Mouse (Mus musculus) midbrain, embryonic 13.5 days (tissue): ENCODE measurements around the gene Plcz1. TPM values are rescaled to one million over a fixed set of nuclear protein-coding genes. Genes with fewer than 3 reads are reported as not detected.

Source experiments
- ATAC-seq: fragments of 200-750 bp; cut with Nextera tagmentation; 2 replicates; pipeline ENCODE4 v1.8.0; 2017; ENCODE audit warnings: mild to moderate bottlenecking, moderate TSS enrichment, moderate library complexity
- H3K27ac ChIP-seq: fragments of 300-500 bp; sonication (generic); 2 replicates; pipeline ENCODE4 v1.5.1; 2015; ENCODE audit warnings: inconsistent platforms, mild to moderate bottlenecking, moderate library complexity
- H3K27me3 ChIP-seq: fragments of 300-500 bp; sonication (generic); 2 replicates; pipeline ENCODE4 v1.6.1; 2015; ENCODE audit warnings: mild to moderate bottlenecking, inconsistent platforms
- H3K36me3 ChIP-seq: fragments of 300-500 bp; sonication (generic); 2 replicates; pipeline ENCODE4 v1.6.1; 2015; ENCODE audit warnings: mild to moderate bottlenecking, inconsistent platforms
- H3K4me1 ChIP-seq: fragments of 300-500 bp; sonication (generic); replicated peaks from 2 replicates; pipeline ENCODE4 v1.6.1; 2015; ENCODE audit warnings: inconsistent platforms
- H3K4me2 ChIP-seq: fragments of 300-500 bp; sonication (generic); replicated peaks from 2 replicates; pipeline ENCODE4 v1.6.1; 2015; ENCODE audit warnings: moderate library complexity, mild to moderate bottlenecking, inconsistent platforms
- H3K4me3 ChIP-seq: fragments of 300-500 bp; sonication (generic); replicated peaks from 2 replicates; pipeline ENCODE4 v1.5.1; 2015; ENCODE audit warnings: mild to moderate bottlenecking, inconsistent platforms
- H3K9ac ChIP-seq: fragments of 300-500 bp; sonication (generic); replicated peaks from 2 replicates; pipeline ENCODE4 v1.6.1; 2015; ENCODE audit warnings: mild to moderate bottlenecking, inconsistent platforms
- H3K9me3 ChIP-seq: fragments of 300-500 bp; sonication (generic); 2 replicates; pipeline ENCODE4 v1.6.1; 2016; ENCODE audit warnings: mild to moderate bottlenecking, inconsistent platforms
- WGBS: fragments of 180-500 bp; shearing (Covaris S2); methylation state at CpG from one replicate; pipeline ENCODE4 v1.1.7; 2015; 5-methylcytosine and 5-hydroxymethylcytosine counted together
- polyA plus RNA-seq: library from polyadenylated mRNA; unstranded; fragments of >200 nt; fragmentation: Nextera tagmentation; extraction: Ambion mirVana; gene quantifications from 2 replicates; pipeline ENCODE4 v1.2.1, GENCODE M21; 2015

Gene Plcz1
- polyA plus RNA-seq, 1 experiment from 2014 or later, result not detected

GRCm38 (mm10) chr6:139984069-139984468 is 57.2 kb downstream of the Plcz1 start:
- Histone ChIP-seq H3K4me2 (no peak overlapping the region), H3K4me3 (no peak overlapping the region), H3K9me3 (no peaks in the 10 kb centered on the region), H3K27ac (no peak overlapping the region), H3K9ac (no peak overlapping the region), H3K36me3 (no peaks in the 10 kb centered on the region), H3K27me3 (no peaks in the 10 kb centered on the region), H3K4me1 (0 out of 2 replicates have a peak, but pooled peaks cover 8% of the 10 kb centered on the region)
- 91% methylated on average over 3 of the region's 3 CpGs for WGBS
- no peak for ATAC-seq

- Histone ChIP-seq H3K27me3 (no peaks in the 10 kb centered on the region), H3K4me1 (no peaks in the 10 kb centered on the region), H3K27ac (no peak overlapping the region), H3K9ac (no peak overlapping the region), H3K9me3 (no peaks in the 10 kb centered on the region), H3K36me3 (no peaks in the 10 kb centered on the region), H3K4me2 (no peak overlapping the region), H3K4me3 (no peak overlapping the region)
- no peak for ATAC-seq
These were observed 60.2 kb downstream of the Plcz1 start for GRCm38 (mm10) chr6:139981061-139981460.

GRCm38 (mm10) chr6:139978114-139978513 is 63.1 kb downstream of the Plcz1 start:
- Histone ChIP-seq H3K4me3 (no peak overlapping the region), H3K27me3 (no peaks in the 10 kb centered on the region), H3K4me1 (no peaks in the 10 kb centered on the region), H3K4me2 (no peak overlapping the region), H3K9ac (no peak overlapping the region), H3K27ac (no peak overlapping the region), H3K9me3 (no peaks in the 10 kb centered on the region), H3K36me3 (no peaks in the 10 kb centered on the region)
- no peak for ATAC-seq
- 50% methylated on average over 3 of the region's 3 CpGs for WGBS

- H3K9me3 ChIP-seq, result no peaks in the 10 kb centered on the region
- H3K4me2 ChIP-seq, result no peak overlapping the region
- no peaks in the 10 kb centered on the region for H3K36me3 ChIP-seq
- 85% methylated on average over 5 of the region's 5 CpGs for WGBS
- H3K4me1 ChIP-seq, result no peaks in the 10 kb centered on the region
- no peaks in the 10 kb centered on the region for H3K27me3 ChIP-seq
- ATAC-seq, result no peak
- no peak overlapping the region for H3K4me3 ChIP-seq
- H3K9ac ChIP-seq, result no peak overlapping the region
- H3K27ac ChIP-seq, result no peak overlapping the region
These were observed 66.6 kb downstream of the Plcz1 start for GRCm38 (mm10) chr6:139974668-139975067.

GRCm38 (mm10) chr6:139971608-139972298 is 69.5 kb downstream of the Plcz1 start:
- H3K27me3 ChIP-seq, result no peaks in the 10 kb centered on the region
- H3K4me1 ChIP-seq, result peaks cover 5% of the 10 kb centered on the region
- no peak overlapping the region for H3K4me2 ChIP-seq
- no peaks in the 10 kb centered on the region for H3K36me3 ChIP-seq
- WGBS, result 89% methylated on average over 4 of the region's 4 CpGs
- no peak overlapping the region for H3K9ac ChIP-seq
- no peak overlapping the region for H3K4me3 ChIP-seq
- H3K27ac ChIP-seq, result no peak overlapping the region
- no peak for ATAC-seq
- no peaks in the 10 kb centered on the region for H3K9me3 ChIP-seq

GRCm38 (mm10) chr6:139966684-139967083 is 74.6 kb downstream of the Plcz1 start:
- Histone ChIP-seq H3K36me3 (no peaks in the 10 kb centered on the region), H3K4me1 (peaks cover 14% of the 10 kb centered on the region), H3K9me3 (no peaks in the 10 kb centered on the region), H3K27ac (peak overlapping the region; percentile 20; the same call in 1 of the 2 replicates), H3K4me3 (no peak overlapping the region), H3K4me2 (no peak overlapping the region), H3K9ac (no peak overlapping the region), H3K27me3 (no peaks in the 10 kb centered on the region)
- 21% methylated on average over 6 of the region's 6 CpGs for WGBS
- ATAC-seq, result peak; percentile 86

GRCm38 (mm10) chr6:139964895-139965294 is 76.4 kb downstream of the Plcz1 start:
- no peak for ATAC-seq
- no peaks in the 10 kb centered on the region for H3K27me3 ChIP-seq
- no peak overlapping the region for H3K4me3 ChIP-seq
- WGBS, result 86% methylated on average over 3 of the region's 3 CpGs
- H3K9ac ChIP-seq, result no peak overlapping the region
- H3K4me1 ChIP-seq, result peaks cover 14% of the 10 kb centered on the region
- no peaks in the 10 kb centered on the region for H3K9me3 ChIP-seq
- no peaks in the 10 kb centered on the region for H3K36me3 ChIP-seq
- no peak overlapping the region for H3K4me2 ChIP-seq
- H3K27ac ChIP-seq, result no peak overlapping the region

- no peak overlapping the region for H3K4me3 ChIP-seq
- no peak for ATAC-seq
- H3K4me2 ChIP-seq, result no peak overlapping the region
- H3K36me3 ChIP-seq, result no peaks in the 10 kb centered on the region
- peaks cover 14% of the 10 kb centered on the region for H3K4me1 ChIP-seq
- H3K9me3 ChIP-seq, result no peaks in the 10 kb centered on the region
- 71% methylated on average over 3 of the region's 3 CpGs for WGBS
- H3K27me3 ChIP-seq, result no peaks in the 10 kb centered on the region
- H3K27ac ChIP-seq, result no peak overlapping the region
- H3K9ac ChIP-seq, result no peak overlapping the region
These were observed 77.5 kb downstream of the Plcz1 start for GRCm38 (mm10) chr6:139963775-139964174.

- no peak for ATAC-seq
- H3K27me3 ChIP-seq, result no peaks in the 10 kb centered on the region
- H3K4me1 ChIP-seq, result no peaks in the 10 kb centered on the region
- H3K36me3 ChIP-seq, result no peaks in the 10 kb centered on the region
- WGBS, result 82% methylated on average over 7 of the region's 7 CpGs
- no peak overlapping the region for H3K4me3 ChIP-seq
- no peak overlapping the region for H3K27ac ChIP-seq
- H3K4me2 ChIP-seq, result no peak overlapping the region
- H3K9ac ChIP-seq, result no peak overlapping the region
- no peaks in the 10 kb centered on the region for H3K9me3 ChIP-seq
These were observed 83.6 kb downstream of the Plcz1 start for GRCm38 (mm10) chr6:139957531-139958241.

- no peak for ATAC-seq
- no peak overlapping the region for H3K27ac ChIP-seq
- H3K36me3 ChIP-seq, result no peaks in the 10 kb centered on the region
- 88% methylated on average over 12 of the region's 12 CpGs for WGBS
- no peak overlapping the region for H3K9ac ChIP-seq
- H3K4me1 ChIP-seq, result no peaks in the 10 kb centered on the region
- no peaks in the 10 kb centered on the region for H3K27me3 ChIP-seq
- H3K4me3 ChIP-seq, result no peak overlapping the region
- H3K9me3 ChIP-seq, result no peaks in the 10 kb centered on the region
- H3K4me2 ChIP-seq, result no peak overlapping the region
These were observed 87.7 kb downstream of the Plcz1 start for GRCm38 (mm10) chr6:139953596-139953995.

- 92% methylated on average over 8 of the region's 8 CpGs for WGBS
- H3K27me3 ChIP-seq, result no peaks in the 10 kb centered on the region
- no peak for ATAC-seq
These were observed 94.0 kb downstream of the Plcz1 start for GRCm38 (mm10) chr6:139947106-139947879.

More at GRCm38 (mm10) chr6:139947106-139947879, 94.0 kb downstream of the Plcz1 start:
- H3K4me2 ChIP-seq, result no peak overlapping the region
- no peak overlapping the region for H3K4me3 ChIP-seq
- no peaks in the 10 kb centered on the region for H3K9me3 ChIP-seq
- no peak overlapping the region for H3K27ac ChIP-seq
- no peaks in the 10 kb centered on the region for H3K4me1 ChIP-seq
- no peak overlapping the region for H3K9ac ChIP-seq
- H3K36me3 ChIP-seq, result no peaks in the 10 kb centered on the region
